Mouse (Mus musculus) adrenal gland, postnatal 10 days (tissue): Measurements from ENCODE around the gene Mpv17l2. TPM values are rescaled to one million over a fixed set of nuclear protein-coding genes. Genes with fewer than 3 reads are reported as not detected.

ENCODE experiments used
- DNase-seq: peaks from one replicate; pipeline ENCODE4 v3.0.0; 2021; ENCODE audit warnings: mixed read lengths
- microRNA-seq: library from miRNA; unstranded; fragments of <30 nt; microRNA quantifications from one replicate; pipeline ENCODE4 v1.2.0, GENCODE M21; 2021
- total RNA-seq, 2 experiments: library from RNA; stranded (reverse); gene quantifications; 2 replicates each; pipeline ENCODE4 v1.2.3; 2021

Gene Mpv17l2
- total RNA-seq, 2 experiments from 2014 or later, result 92.9 to 106 TPM

DNA sequence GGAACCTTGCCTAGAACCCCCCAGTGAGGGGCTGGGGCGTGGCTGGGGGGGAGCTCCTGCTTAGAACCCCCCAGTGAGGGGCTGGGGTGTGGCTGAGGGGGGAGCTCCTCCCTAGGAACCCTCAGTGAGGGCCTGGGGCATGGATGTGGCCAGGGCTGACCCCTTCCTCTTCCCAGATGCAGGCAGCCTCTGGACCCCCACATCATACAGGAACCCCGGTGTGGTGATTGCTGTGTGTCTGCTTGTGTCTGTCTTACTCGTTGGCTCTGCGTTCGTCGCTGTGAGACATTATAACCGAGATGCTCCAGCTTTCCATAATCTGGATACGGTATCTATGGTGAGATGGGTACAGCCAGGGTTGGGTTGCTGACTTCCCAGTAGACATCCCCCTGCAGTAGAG is 39.1 kb downstream of the Mpv17l2 start:
- DNase-seq, result no peak

DNA sequence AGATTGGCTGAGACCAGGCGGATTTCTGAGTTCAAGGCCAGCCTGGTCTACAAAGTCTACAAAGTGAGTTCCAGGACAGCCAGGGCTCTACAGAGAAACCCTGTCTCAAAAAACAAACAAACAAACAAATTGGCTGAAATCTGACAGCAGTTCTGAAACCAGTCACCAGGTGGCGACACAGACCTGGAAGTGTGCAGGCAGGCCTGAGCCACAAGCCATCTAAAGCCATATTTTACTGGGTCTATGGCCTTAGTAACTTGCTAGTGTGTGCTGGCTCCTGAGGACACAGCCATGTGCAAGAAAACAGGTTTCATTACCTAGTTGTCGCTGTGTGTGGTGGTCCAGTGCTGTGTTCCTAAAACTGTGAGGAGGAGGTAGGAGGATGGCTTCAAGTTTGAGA is 40.0 kb downstream of the Mpv17l2 start:
- DNase-seq, result peak; percentile 87

DNA sequence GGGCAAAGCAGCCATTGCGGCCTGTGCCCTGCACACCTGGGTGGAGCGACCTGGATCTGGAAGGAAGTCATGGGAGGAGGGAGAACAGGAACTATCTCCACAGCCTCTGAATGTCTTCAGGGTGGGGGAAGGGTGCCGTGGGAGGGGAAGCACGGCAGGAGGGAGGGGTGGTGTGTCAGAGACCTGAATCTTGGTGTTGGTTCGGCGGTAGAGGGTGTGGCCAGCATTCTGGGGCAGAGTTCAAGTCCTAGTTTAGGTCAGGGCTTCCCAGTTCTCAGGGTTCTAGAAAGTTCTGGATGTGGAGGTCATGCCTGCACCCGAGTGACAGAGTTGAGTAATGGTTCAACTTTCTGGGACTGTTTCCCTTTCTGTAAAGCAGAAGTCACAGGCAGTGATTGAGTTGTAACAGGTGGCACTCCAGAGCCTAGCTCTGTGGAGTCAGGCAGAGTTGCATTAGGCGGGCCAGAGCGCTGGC is 40.9 kb downstream of the Mpv17l2 start:
- no peak for DNase-seq

DNA sequence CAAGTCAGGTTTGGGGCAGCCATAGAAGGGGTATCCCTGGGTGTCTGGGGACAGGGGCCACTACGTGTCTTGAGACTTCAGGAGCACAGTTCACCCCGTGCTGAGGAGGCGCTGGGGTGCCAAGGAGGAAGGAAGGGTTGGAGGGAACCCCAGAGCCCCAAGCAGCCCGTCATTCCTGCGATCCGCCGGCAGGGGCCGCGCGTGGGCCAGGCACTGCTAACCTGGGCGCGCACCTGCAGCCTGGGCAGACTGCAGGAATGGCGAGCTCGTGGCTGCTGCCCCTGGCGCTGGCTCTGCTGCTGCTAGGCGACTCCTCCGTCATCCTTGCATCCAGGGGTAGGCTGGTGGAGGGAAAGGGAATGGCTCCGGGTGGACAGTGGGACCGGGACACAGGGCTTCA is 42.4 kb downstream of the Mpv17l2 start, which contains the start of gene Gm3336:
Gene Gm3336, plus strand, starts transcription at position 247 of the 400 bp plus-strand sequence.
- peak; percentile 78 for DNase-seq

DNA sequence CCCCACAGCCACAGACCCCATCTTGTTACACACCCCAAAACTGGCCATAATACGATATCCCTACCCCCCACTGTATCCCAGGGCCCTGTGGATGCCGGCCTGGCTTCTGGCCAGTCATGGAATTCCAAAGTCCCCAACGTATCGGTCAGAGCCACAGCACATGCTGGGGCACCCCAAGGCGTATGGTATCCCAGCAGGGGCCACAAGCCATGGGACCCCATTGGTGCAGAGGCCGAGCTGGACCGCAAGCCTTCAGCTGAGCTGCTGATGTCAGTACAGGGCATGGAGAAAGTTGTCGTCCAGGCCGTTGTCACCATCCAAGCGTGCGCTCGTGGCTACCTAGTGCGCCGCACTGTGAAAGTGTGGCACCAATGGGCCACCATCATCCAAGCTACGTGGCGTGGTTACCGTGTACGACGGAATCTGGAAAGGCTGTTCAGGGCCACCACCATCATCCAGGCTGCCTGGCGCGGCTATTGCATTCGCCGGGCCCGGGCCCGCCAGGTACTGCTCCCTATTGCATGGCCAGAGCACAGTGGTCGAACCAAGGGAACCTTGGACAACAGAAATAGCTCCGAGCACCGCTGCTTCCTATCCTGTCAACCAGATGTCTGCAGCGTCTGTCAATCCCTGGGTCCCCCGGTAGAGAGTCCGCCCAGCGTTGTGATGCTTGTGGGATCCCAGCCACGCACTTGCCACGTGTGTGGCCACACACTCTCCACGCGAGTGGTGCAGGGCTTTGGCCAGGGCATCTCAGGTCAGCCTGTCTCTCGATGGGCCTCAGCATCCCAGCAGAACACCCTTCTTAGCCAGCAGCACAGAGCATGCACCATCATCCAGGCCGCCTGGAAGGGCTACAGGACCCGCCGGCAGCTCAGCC is 44.0 kb downstream of the Mpv17l2 start:
- DNase-seq, result no peak

DNA sequence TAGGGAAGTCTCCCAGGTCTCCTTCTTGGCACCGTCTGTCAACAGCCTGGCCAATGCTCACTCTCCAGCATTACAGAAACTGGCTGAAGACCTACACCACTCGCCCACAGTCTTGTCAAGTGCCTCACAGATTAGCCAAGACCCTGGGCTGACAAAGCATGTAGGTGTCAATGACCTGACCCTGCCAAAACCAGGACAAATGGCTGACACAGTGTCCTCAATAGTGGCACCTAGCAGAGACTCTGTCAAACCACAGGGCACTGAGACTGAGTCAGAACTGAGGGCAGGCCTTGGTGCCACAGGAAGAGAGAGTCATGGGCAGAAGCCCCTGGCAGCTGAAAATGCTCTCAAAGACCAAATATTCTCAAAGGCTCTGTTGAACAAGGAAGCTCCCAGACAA is 45.7 kb downstream of the Mpv17l2 start:
- no peak for DNase-seq

DNA sequence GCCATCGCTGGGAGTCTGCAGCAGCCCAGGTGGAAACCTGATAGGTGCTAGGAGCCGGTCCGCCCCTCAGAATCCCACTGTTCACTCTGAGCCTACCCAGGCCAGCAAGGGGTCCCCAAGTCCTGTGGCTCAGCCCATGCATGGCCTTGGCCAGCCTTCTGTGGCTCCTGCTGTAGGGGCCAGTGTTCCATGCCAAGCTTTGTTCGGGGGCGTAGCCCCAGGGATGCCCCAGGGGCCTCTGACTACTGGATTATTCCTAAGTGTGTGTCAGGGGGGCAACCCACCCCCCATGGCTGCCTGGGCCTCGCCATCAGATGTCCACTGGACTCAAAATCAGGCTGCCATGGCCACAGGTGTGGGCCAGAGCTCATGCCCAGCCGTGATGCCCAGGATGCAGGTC is 46.8 kb downstream of the Mpv17l2 start:
- DNase-seq, result no peak

DNA sequence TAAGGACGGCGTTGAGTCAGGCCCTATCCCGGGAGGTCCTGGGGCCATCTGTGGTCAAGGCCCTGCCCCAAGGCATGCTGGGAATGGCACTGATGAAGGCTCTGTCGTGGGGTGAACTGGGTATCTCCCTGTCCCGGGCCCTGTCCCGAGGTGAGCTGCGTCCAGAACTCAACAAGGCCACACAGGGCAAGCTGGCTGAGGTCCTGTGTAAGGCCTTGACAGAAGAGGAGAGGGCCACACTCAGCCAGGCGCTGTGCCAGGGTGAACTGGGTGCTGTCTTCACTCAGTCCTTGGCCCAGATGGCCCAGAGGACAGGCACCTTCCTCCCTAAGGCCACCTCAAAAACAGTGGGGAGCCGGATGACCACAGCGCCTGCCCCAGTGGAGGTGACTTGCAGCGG is 49.7 kb downstream of the Mpv17l2 start:
- DNase-seq, result peak; percentile 78

DNA sequence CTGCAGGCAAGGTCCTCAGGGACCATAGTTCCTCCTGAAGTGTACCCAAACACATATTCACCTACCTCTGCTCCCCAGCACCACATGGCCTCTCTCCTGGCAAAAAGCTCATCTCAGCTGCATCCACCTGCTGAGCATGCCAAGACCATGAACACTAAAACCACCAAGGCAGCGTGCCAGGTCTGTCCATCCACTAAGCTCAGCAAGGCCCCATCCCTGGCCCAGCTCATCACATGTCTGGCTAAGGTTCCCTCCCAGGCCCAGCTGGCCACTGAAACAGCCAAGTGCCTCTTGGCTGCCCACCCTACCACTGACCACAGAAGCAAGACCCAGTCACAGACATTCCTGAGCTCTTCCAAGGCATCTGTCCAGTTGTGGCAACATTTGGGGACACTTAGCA is 50.5 kb downstream of the Mpv17l2 start:
- peak; percentile 42 for DNase-seq

DNA sequence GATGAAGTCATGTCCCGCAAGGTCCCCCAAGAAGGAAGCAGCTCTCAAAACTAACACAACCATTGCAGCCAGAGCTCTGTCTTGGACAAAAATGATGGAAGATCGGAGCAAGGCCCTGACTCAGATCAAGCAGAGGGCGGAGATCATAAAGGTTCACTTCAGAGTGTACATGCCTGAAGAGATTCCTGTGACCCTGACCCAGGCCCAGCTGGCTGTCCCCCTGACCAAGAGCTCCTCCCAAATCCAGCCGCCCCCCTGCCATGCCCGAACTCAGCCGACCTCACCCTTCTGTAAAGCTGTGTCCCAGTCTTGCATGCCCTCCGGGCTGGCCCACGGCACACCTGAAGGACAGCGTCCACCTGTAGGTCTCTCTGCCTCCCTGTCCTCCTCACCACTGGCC is 51.0 kb downstream of the Mpv17l2 start:
- no peak for DNase-seq

Small RNAs within 50 kb of the gene (microRNA-seq; reads per million reads assigned to microRNA genes)
- not detected for gene Mir7240

Other genes with a start within 250 kb of the Mpv17l2 start
- 100 to 1,000 TPM; 226 to 250 TPM for gene Fkbp8, start 233.2 kb downstream of the Mpv17l2 start, total RNA-seq
- 10 to 100 TPM; 84.0 to 97.4 TPM for gene Kxd1, start 233.0 kb downstream of the Mpv17l2 start, total RNA-seq
- 10 to 100 TPM; 22.2 to 26.3 TPM for gene Ell, start 221.5 kb downstream of the Mpv17l2 start, total RNA-seq
- gene Isyna1, start 166.6 kb downstream of the Mpv17l2 start, total RNA-seq, result 10 to 100 TPM; 59.4 to 59.8 TPM
- 10 to 100 TPM; 92.0 to 96.9 TPM for gene Ssbp4, start 152.1 kb downstream of the Mpv17l2 start, total RNA-seq
- 1 to 10 TPM; 3.3 to 3.6 TPM for gene Lrrc25, start 144.8 kb downstream of the Mpv17l2 start, total RNA-seq
- 1 to 10 TPM in 1 of 2 experiments, under 1 TPM in 1; 0.79 to 1.7 TPM for gene Gdf15, start 128.5 kb downstream of the Mpv17l2 start, total RNA-seq
- gene Pgpep1, start 100.6 kb downstream of the Mpv17l2 start, total RNA-seq, result 10 to 100 TPM; 65.7 to 80.6 TPM
- 10 to 100 TPM; 91.5 to 94.7 TPM for gene Lsm4, start 87.7 kb downstream of the Mpv17l2 start, total RNA-seq
- 100 to 1,000 TPM; 149 to 185 TPM for gene Jund, start 62.0 kb downstream of the Mpv17l2 start, total RNA-seq
- gene Iqcn, start 57.5 kb downstream of the Mpv17l2 start, total RNA-seq, result under 1 TPM; 0.15 to 0.30 TPM
- not detected for gene Gm3336, start 42.4 kb downstream of the Mpv17l2 start, total RNA-seq
- 1 to 10 TPM; 2.4 to 2.8 TPM for gene Pde4c, start 37.2 kb downstream of the Mpv17l2 start, total RNA-seq
- 10 to 100 TPM; 53.3 to 53.9 TPM for gene Rab3a, start 6.3 kb downstream of the Mpv17l2 start, total RNA-seq
- gene Pik3r2, start 15.8 kb upstream of the Mpv17l2 start, total RNA-seq, result 10 to 100 TPM; 37.7 to 46.4 TPM
- 10 to 100 TPM; 17.7 to 22.8 TPM for gene Mast3, start 44.1 kb upstream of the Mpv17l2 start, total RNA-seq
- under 1 TPM; 0.67 to 0.87 TPM for gene Il12rb1, start 47.5 kb upstream of the Mpv17l2 start, total RNA-seq
- gene Arrdc2, start 78.8 kb upstream of the Mpv17l2 start, total RNA-seq, result 10 to 100 TPM; 11.2 to 13.8 TPM
- gene Kcnn1, start 102.3 kb upstream of the Mpv17l2 start, total RNA-seq, result 1 to 10 TPM; 3.0 to 3.1 TPM
- gene Ccdc124, start 113.0 kb upstream of the Mpv17l2 start, total RNA-seq, result 10 to 100 TPM; 42.0 to 42.6 TPM
- gene Slc5a5, start 131.8 kb upstream of the Mpv17l2 start, total RNA-seq, result under 1 TPM; 0.27 to 0.42 TPM
- gene Rpl18a, start 136.5 kb upstream of the Mpv17l2 start, total RNA-seq, result 1,000 to 10,000 TPM; 1,717 to 1,755 TPM
- gene Map1s, start 145.0 kb upstream of the Mpv17l2 start, total RNA-seq, result 10 to 100 TPM; 26.7 to 30.2 TPM